10 mouse cellular contexts compared by ENCODE assay signal in genomic region chr11:90363406-90363805, GRCm38 (mm10). TPM values are rescaled to one million over a fixed set of nuclear protein-coding genes. Genes with fewer than 3 reads are reported as not detected.
A peak's percentile ranks its signal among the peaks of the same experiment; 100 is the strongest.
DNase-seq lines count a peak whose midpoint lies in the region; ATAC-seq and TF ChIP-seq lines count a peak whose summit lies in the region.
"Had no signal": no experiment of that assay in that cellular context is flagged by ENCODE, and none has a peak within 500 bp of the region (broad histone marks: within the 10 kb centered on the region; RNA-seq: fewer than 3 reads in every experiment).

No protein-coding gene starts in this region.

- H3K9me3 ChIP-seq in heart, embryonic 11.5 days (replicated peaks; ENCODE audit: control insufficient read depth, low read length): no peaks in the 10 kb centered on the region
- H3K9me3 ChIP-seq in ES-E14 (ENCODE audit: control insufficient read depth, insufficient read depth, low read depth, low read length): no peaks in the 10 kb centered on the region
- H3K9me3 ChIP-seq in hindbrain, embryonic 10.5 days: no peaks in the 10 kb centered on the region
- no peaks in the 10 kb centered on the region for H3K9me3 ChIP-seq in forebrain, embryonic 10.5 days
- H3K9me3 ChIP-seq: embryonic facial prominence, embryonic 12.5 days; limb, embryonic 12.5 days had no signal

- no peaks in the 10 kb centered on the region for H3K36me3 ChIP-seq in heart, embryonic 11.5 days (ENCODE audit: control insufficient read depth, insufficient read depth, low read length)
- no peaks in the 10 kb centered on the region for H3K36me3 ChIP-seq in ES-E14 (ENCODE audit: control insufficient read depth, insufficient read depth, low read length, poor library complexity, severe bottlenecking)
- no peaks in the 10 kb centered on the region for H3K36me3 ChIP-seq in hindbrain, embryonic 10.5 days
- no peaks in the 10 kb centered on the region for H3K36me3 ChIP-seq in forebrain, embryonic 10.5 days (replicated peaks)
- H3K36me3 ChIP-seq: embryonic facial prominence, embryonic 12.5 days; limb, embryonic 12.5 days had no signal

- 48% methylated on average over 3 of the region's 3 CpGs for WGBS in heart, embryonic 11.5 days (ENCODE audit: insufficient replicate concordance)
- WGBS in hindbrain, embryonic 10.5 days: 50% methylated on average over 3 of the region's 3 CpGs
- 48% methylated on average over 3 of the region's 3 CpGs for WGBS in forebrain, embryonic 10.5 days

- H3K27ac ChIP-seq in heart, embryonic 11.5 days (ENCODE audit: low read depth, low read length): no peak overlapping the region
- no peak overlapping the region for H3K27ac ChIP-seq in ES-E14 (ENCODE audit: insufficient read depth, low read depth, low read length, poor library complexity, severe bottlenecking)
- no peak overlapping the region for H3K27ac ChIP-seq in hindbrain, embryonic 10.5 days
- H3K27ac ChIP-seq in forebrain, embryonic 10.5 days: no peak overlapping the region
- H3K27ac ChIP-seq: embryonic facial prominence, embryonic 12.5 days; limb, embryonic 12.5 days had no signal

- no peak overlapping the region for H3K4me2 ChIP-seq in heart, embryonic 11.5 days
- H3K4me2 ChIP-seq: embryonic facial prominence, embryonic 12.5 days; limb, embryonic 12.5 days had no signal

- H3K27me3 ChIP-seq in heart, embryonic 11.5 days (ENCODE audit: control insufficient read depth, insufficient read depth, low read length): peaks cover 2% of the 10 kb centered on the region; the same call in 1 of the 2 replicates
- H3K27me3 ChIP-seq in hindbrain, embryonic 10.5 days (ENCODE audit: insufficient read depth, poor library complexity, severe bottlenecking): peaks cover 6% of the 10 kb centered on the region; the same call in 1 of the 2 replicates
- H3K27me3 ChIP-seq in forebrain, embryonic 10.5 days (ENCODE audit: poor library complexity, severe bottlenecking): peaks cover 26% of the 10 kb centered on the region
- H3K27me3 ChIP-seq: embryonic facial prominence, embryonic 12.5 days; limb, embryonic 12.5 days had no signal

- in situ Hi-C loops in ES-E14 (cut with MboI; ENCODE audit: low sequenced_read_pairs in 2 of 2, unreplicated experiment in 2 of 2): no loop called here

- no peak overlapping the region for H3K9ac ChIP-seq in heart, embryonic 11.5 days (ENCODE audit: low read depth, low read length)
- no peak overlapping the region for H3K9ac ChIP-seq in ES-E14 (ENCODE audit: insufficient read depth, low read depth, low read length, poor library complexity, severe bottlenecking)
- H3K9ac ChIP-seq: embryonic facial prominence, embryonic 12.5 days; limb, embryonic 12.5 days had no signal

- intact Hi-C loops in heart, postnatal 36 days (cut with DNase I): loop anchor here (1.0 to 2.0 kb wide), 2 partner anchors 27 to 251 kb away; partner anchors contain the start of gene Hlf

- peaks cover 11% of the 10 kb centered on the region for H3K4me1 ChIP-seq in heart, embryonic 11.5 days (ENCODE audit: control insufficient read depth, insufficient read depth, low read length)
- H3K4me1 ChIP-seq in ES-E14 (ENCODE audit: control insufficient read depth in 2 of 2, insufficient read depth in 2 of 2, low read length in 2 of 2, poor library complexity in 1 of 2): no peaks in the 10 kb centered on the region
- H3K4me1 ChIP-seq in hindbrain, embryonic 10.5 days (replicated peaks): peaks cover 23% of the 10 kb centered on the region
- peaks cover 23% of the 10 kb centered on the region for H3K4me1 ChIP-seq in forebrain, embryonic 10.5 days

- ATAC-seq in heart, embryonic 11.5 days (replicated peaks; ENCODE audit: insufficient number of reproducible peaks, low FRiP score, low TSS enrichment): no peak

- no peak overlapping the region for H3K4me3 ChIP-seq in heart, embryonic 11.5 days (ENCODE audit: low read depth, low read length)
- no peak overlapping the region for H3K4me3 ChIP-seq in ES-E14 (ENCODE audit: insufficient read depth in 1 of 2, low read depth in 1 of 2, low read length in 2 of 2, poor library complexity in 1 of 2, severe bottlenecking in 1 of 2)
- H3K4me3 ChIP-seq in hindbrain, embryonic 10.5 days: no peak overlapping the region
- H3K4me3 ChIP-seq in forebrain, embryonic 10.5 days: no peak overlapping the region
- H3K4me3 ChIP-seq: embryonic facial prominence, embryonic 12.5 days; limb, embryonic 12.5 days had no signal

- peak; percentile 87 for DNase-seq in heart, adult 11 months
- DNase-seq in 3T3-L1 (ENCODE audit: low read depth, low spot score) (peak; percentile 56), ES-E14 (ENCODE audit: low read depth, low spot score) (peak; percentile 12)
- DNase-seq in heart, postnatal 36 days: peak; percentile 66 to 70
- peak; percentile 77 for DNase-seq in lung, postnatal 10 days
- DNase-seq in hindbrain, embryonic 10.5 days (ENCODE audit: low spot score): no peak
- DNase-seq in forebrain, embryonic 10.5 days (ENCODE audit: extremely low spot score, low spot score): no peak

TF ChIP-seq in ES-E14, 5 proteins besides CTCF, POLR2A, EP300 and RAD21:
- TF ChIP-seq CHD2 (IDR thresholded peaks at IDR 0.05; ENCODE audit: low read depth, low read length): no peak
- no peak for TF ChIP-seq HCFC1 (IDR thresholded peaks at IDR 0.05; ENCODE audit: borderline replicate concordance, insufficient read depth, low read length)
- no peak for TF ChIP-seq MAFK (IDR thresholded peaks at IDR 0.05; ENCODE audit: insufficient read depth, low read depth, low read length)
- TF ChIP-seq ZC3H11A (IDR thresholded peaks at IDR 0.05; ENCODE audit: borderline replicate concordance, low read depth, low read length): no peak
- TF ChIP-seq ZNF384 (IDR thresholded peaks at IDR 0.05; ENCODE audit: low read depth, low read length): no peak

RNA-seq across cellular contexts. Expression of gene Hlf, which starts 27.3 kb away (rescaled TPM):
- 1.4 and 2.1 TPM in 2 replicates for polyA plus RNA-seq in heart, embryonic 11.5 days (2014; fragmentation: Nextera tagmentation; extraction: Ambion mirVana)
- total RNA-seq in ES-E14 (2012; rRNA removed): 1.4 and 1.7 TPM in 2 replicates
- total RNA-seq in heart, postnatal 36 days (2021): 10 to 100 TPM; 21.2 to 21.3 TPM
- polyA plus RNA-seq in hindbrain, embryonic 10.5 days (2016; fragmentation: Nextera tagmentation; extraction: Ambion mirVana): 1.0 and 1.9 TPM in 2 replicates
- 0.73 and 1.3 TPM in 2 replicates for polyA plus RNA-seq in forebrain, embryonic 10.5 days (2016; fragmentation: Nextera tagmentation; extraction: Ambion mirVana)

Comparison
In these comparisons a context has a peak if more than half of its experiments do, and no peak if none do; other contexts are left out.
1. DNase-seq: peak in heart, adult 11 months (single experiment), 3T3-L1 (single experiment), ES-E14 (single experiment), heart, postnatal 36 days (2 of 2) and lung, postnatal 10 days (single experiment); none in hindbrain, embryonic 10.5 days (single experiment) and forebrain, embryonic 10.5 days (single experiment).